Mouse (Mus musculus): Measurements from ENCODE around the gene Samd14. TPM values are rescaled to one million over a fixed set of nuclear protein-coding genes. Genes with fewer than 3 reads are reported as not detected.

Samd14 gene
- polyA plus RNA-seq, 1 experiment from 2014 or later: 9.0 TPM

- Histone ChIP-seq H3K9ac (ENCODE audit: low read length) (peak overlapping the region; percentile 23; the same call in 1 of the 2 replicates), H3K4me3 (ENCODE audit: low read length) (no peak overlapping the region), H3K4me2 (ENCODE audit: low read depth, low read length) (no peak overlapping the region), H3K27ac (ENCODE audit: low read length) (no peak overlapping the region), H3K9me3 (replicated peaks; ENCODE audit: control insufficient read depth, low read length) (no peaks in the 10 kb centered on the region), H3K27me3 (ENCODE audit: control insufficient read depth, insufficient read depth, low read length) (no peaks in the 10 kb centered on the region), H3K4me1 (ENCODE audit: control insufficient read depth, insufficient read depth, low read length) (peaks cover 8% of the 10 kb centered on the region; the same call in 1 of the 2 replicates), H3K36me3 (ENCODE audit: control insufficient read depth, insufficient read depth) (peaks cover 28% of the 10 kb centered on the region)
- no peak for ATAC-seq (replicated peaks; ENCODE audit: extremely low read depth, insufficient read depth, low FRiP score)
- WGBS: 32% methylated on average over 14 of the region's 14 CpGs
Observed at GRCm38 (mm10) chr11:95033617-95034016, 23.9 kb downstream of the Samd14 start.

- ATAC-seq (replicated peaks; ENCODE audit: extremely low read depth, insufficient read depth, low FRiP score): no peak
Observed at GRCm38 (mm10) chr11:95034902-95035301, 25.2 kb downstream of the Samd14 start.

GRCm38 (mm10) chr11:95036521-95036920 is 26.8 kb downstream of the Samd14 start:
- Histone ChIP-seq H3K27ac (ENCODE audit: low read length) (no peak overlapping the region), H3K9me3 (replicated peaks; ENCODE audit: control insufficient read depth, low read length) (no peaks in the 10 kb centered on the region), H3K36me3 (ENCODE audit: control insufficient read depth, insufficient read depth) (peaks cover 24% of the 10 kb centered on the region), H3K27me3 (ENCODE audit: control insufficient read depth, insufficient read depth, low read length) (no peaks in the 10 kb centered on the region), H3K4me2 (ENCODE audit: low read depth, low read length) (no peak overlapping the region), H3K4me3 (ENCODE audit: low read length) (no peak overlapping the region), H3K4me1 (ENCODE audit: control insufficient read depth, insufficient read depth, low read length) (peaks cover 18% of the 10 kb centered on the region), H3K9ac (ENCODE audit: low read length) (no peak overlapping the region)
- ATAC-seq (replicated peaks; ENCODE audit: extremely low read depth, insufficient read depth, low FRiP score): no peak
- WGBS: 94% methylated on average over 5 of the region's 5 CpGs

More at GRCm38 (mm10) chr11:95034902-95035301, 25.2 kb downstream of the Samd14 start:
- WGBS: 65% methylated on average over 10 of the region's 10 CpGs
- Histone ChIP-seq H3K27ac (ENCODE audit: low read length) (no peak overlapping the region), H3K4me2 (ENCODE audit: low read depth, low read length) (no peak overlapping the region), H3K27me3 (ENCODE audit: control insufficient read depth, insufficient read depth, low read length) (no peaks in the 10 kb centered on the region), H3K4me1 (ENCODE audit: control insufficient read depth, insufficient read depth, low read length) (peaks cover 11% of the 10 kb centered on the region), H3K36me3 (ENCODE audit: control insufficient read depth, insufficient read depth) (peaks cover 26% of the 10 kb centered on the region), H3K9me3 (replicated peaks; ENCODE audit: control insufficient read depth, low read length) (no peaks in the 10 kb centered on the region), H3K9ac (ENCODE audit: low read length) (no peak overlapping the region), H3K4me3 (ENCODE audit: low read length) (no peak overlapping the region)

- H3K9me3 ChIP-seq (replicated peaks; ENCODE audit: control insufficient read depth, low read length): no peaks in the 10 kb centered on the region
- no peak overlapping the region for H3K27ac ChIP-seq (ENCODE audit: low read length)
- H3K27me3 ChIP-seq (ENCODE audit: control insufficient read depth, insufficient read depth, low read length): no peaks in the 10 kb centered on the region
- H3K4me3 ChIP-seq (ENCODE audit: low read length): no peak overlapping the region
- 65% methylated on average over 6 of the region's 6 CpGs for WGBS
- peaks cover 22% of the 10 kb centered on the region for H3K4me1 ChIP-seq (ENCODE audit: control insufficient read depth, insufficient read depth, low read length)
- peaks cover 17% of the 10 kb centered on the region for H3K36me3 ChIP-seq (ENCODE audit: control insufficient read depth, insufficient read depth)
- no peak overlapping the region for H3K9ac ChIP-seq (ENCODE audit: low read length)
- no peak for ATAC-seq (replicated peaks; ENCODE audit: extremely low read depth, insufficient read depth, low FRiP score)
- H3K4me2 ChIP-seq (ENCODE audit: low read depth, low read length): no peak overlapping the region
Observed at GRCm38 (mm10) chr11:95037306-95037705, 27.6 kb downstream of the Samd14 start.

- no peak for ATAC-seq (replicated peaks; ENCODE audit: extremely low read depth, insufficient read depth, low FRiP score)
- H3K27me3 ChIP-seq (ENCODE audit: control insufficient read depth, insufficient read depth, low read length): no peaks in the 10 kb centered on the region
- H3K9ac ChIP-seq (ENCODE audit: low read length): no peak overlapping the region
- H3K4me3 ChIP-seq (ENCODE audit: low read length): no peak overlapping the region
- H3K4me2 ChIP-seq (ENCODE audit: low read depth, low read length): no peak overlapping the region
- WGBS: 78% methylated on average over 14 of the region's 14 CpGs
- no peak overlapping the region for H3K27ac ChIP-seq (ENCODE audit: low read length)
- no peaks in the 10 kb centered on the region for H3K9me3 ChIP-seq (replicated peaks; ENCODE audit: control insufficient read depth, low read length)
- peaks cover 20% of the 10 kb centered on the region for H3K4me1 ChIP-seq (ENCODE audit: control insufficient read depth, insufficient read depth, low read length)
- H3K36me3 ChIP-seq (ENCODE audit: control insufficient read depth, insufficient read depth): peaks cover 17% of the 10 kb centered on the region
Observed at GRCm38 (mm10) chr11:95038156-95038817, 28.6 kb downstream of the Samd14 start.

- Histone ChIP-seq H3K9ac (ENCODE audit: low read length) (no peak overlapping the region), H3K27ac (ENCODE audit: low read length) (no peak overlapping the region), H3K4me2 (ENCODE audit: low read depth, low read length) (no peak overlapping the region), H3K9me3 (replicated peaks; ENCODE audit: control insufficient read depth, low read length) (no peaks in the 10 kb centered on the region), H3K4me3 (ENCODE audit: low read length) (no peak overlapping the region), H3K27me3 (ENCODE audit: control insufficient read depth, insufficient read depth, low read length) (no peaks in the 10 kb centered on the region), H3K4me1 (ENCODE audit: control insufficient read depth, insufficient read depth, low read length) (peaks cover 13% of the 10 kb centered on the region), H3K36me3 (ENCODE audit: control insufficient read depth, insufficient read depth) (peaks cover 17% of the 10 kb centered on the region)
- WGBS: 81% methylated on average over 13 of the region's 13 CpGs
- no peak for ATAC-seq (replicated peaks; ENCODE audit: extremely low read depth, insufficient read depth, low FRiP score)
Observed at GRCm38 (mm10) chr11:95038818-95039655, 29.4 kb downstream of the Samd14 start.

GRCm38 (mm10) chr11:95039766-95040165 is 30.1 kb downstream of the Samd14 start:
- WGBS: 80% methylated on average over 4 of the region's 4 CpGs
- Histone ChIP-seq H3K4me1 (ENCODE audit: control insufficient read depth, insufficient read depth, low read length) (peaks cover 13% of the 10 kb centered on the region), H3K4me2 (ENCODE audit: low read depth, low read length) (peak overlapping the region; percentile 80), H3K4me3 (ENCODE audit: low read length) (peak overlapping the region; percentile 92), H3K9me3 (replicated peaks; ENCODE audit: control insufficient read depth, low read length) (no peaks in the 10 kb centered on the region), H3K36me3 (ENCODE audit: control insufficient read depth, insufficient read depth) (peaks cover 17% of the 10 kb centered on the region), H3K9ac (ENCODE audit: low read length) (peak overlapping the region; percentile 95), H3K27me3 (ENCODE audit: control insufficient read depth, insufficient read depth, low read length) (no peaks in the 10 kb centered on the region), H3K27ac (ENCODE audit: low read length) (peak overlapping the region; percentile 96)
- no peak for ATAC-seq (replicated peaks; ENCODE audit: extremely low read depth, insufficient read depth, low FRiP score)

GRCm38 (mm10) chr11:95040491-95041138 is 30.9 kb downstream of the Samd14 start:
- 2% methylated on average over 20 of the region's 20 CpGs for WGBS
- Histone ChIP-seq H3K27ac (ENCODE audit: low read length) (peak overlapping the region; percentile 96), H3K4me2 (ENCODE audit: low read depth, low read length) (peak overlapping the region; percentile 80), H3K36me3 (ENCODE audit: control insufficient read depth, insufficient read depth) (peaks cover 17% of the 10 kb centered on the region), H3K4me3 (ENCODE audit: low read length) (peak overlapping the region; percentile 92), H3K9me3 (replicated peaks; ENCODE audit: control insufficient read depth, low read length) (no peaks in the 10 kb centered on the region), H3K27me3 (ENCODE audit: control insufficient read depth, insufficient read depth, low read length) (no peaks in the 10 kb centered on the region), H3K4me1 (ENCODE audit: control insufficient read depth, insufficient read depth, low read length) (peaks cover 13% of the 10 kb centered on the region), H3K9ac (ENCODE audit: low read length) (peak overlapping the region; percentile 95)
- ATAC-seq (replicated peaks; ENCODE audit: extremely low read depth, insufficient read depth, low FRiP score): peak; percentile 69

All from heart, embryonic 16.5 days (tissue).